Mouse (Mus musculus) E14TG2a.4 (cell line): ENCODE measurements around the gene Tspan3.

Source experiments
- CTCF ChIP-seq: conservative IDR thresholded peaks from 2 replicates; pipeline ENCODE4 v1.5.1; 2014; ENCODE audit warnings: low read length
- NANOG ChIP-seq: IDR thresholded peaks from 2 replicates; pipeline ENCODE4 v1.6.1; 2014; ENCODE audit warnings: borderline replicate concordance, low read length, mixed read lengths
- POU5F1 ChIP-seq: IDR thresholded peaks from 2 replicates; pipeline ENCODE4 v1.6.1; 2014; ENCODE audit warnings: low read length, borderline replicate concordance

DNA sequence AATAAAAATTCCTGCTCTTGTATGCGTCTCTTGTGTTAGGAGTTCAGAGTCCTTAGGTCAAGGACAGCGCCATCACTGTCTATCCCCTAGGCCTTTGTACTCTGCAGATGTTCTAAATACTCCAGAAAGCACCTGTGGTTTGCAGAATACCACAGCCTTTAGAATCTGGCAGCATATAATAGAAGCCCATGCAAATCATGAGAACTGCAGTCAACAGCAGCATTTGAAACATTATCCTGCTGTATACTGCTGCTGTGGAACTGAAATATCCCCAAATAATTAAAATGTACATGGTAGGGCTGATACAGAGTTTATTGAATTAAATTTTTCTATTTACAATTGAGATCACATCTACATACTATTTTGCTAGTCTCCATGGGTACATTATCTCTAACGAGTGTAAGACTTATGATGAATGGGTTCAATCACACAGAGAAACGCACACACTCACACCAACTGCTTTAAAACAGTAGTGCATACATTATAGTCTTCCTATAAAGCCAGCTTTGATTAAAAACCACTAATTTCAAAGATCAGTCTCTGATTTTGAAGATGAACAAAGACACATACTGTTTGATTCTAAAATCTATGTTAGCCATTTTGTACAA is 29.6 kb downstream of the Tspan3 start:
- no peak for TF ChIP-seq POU5F1
- no peak for TF ChIP-seq CTCF
- TF ChIP-seq NANOG: peak; percentile 25; the same call in 1 of the 2 replicates
